Mouse (Mus musculus) kidney, postnatal 10 days (tissue): ENCODE results near the gene Grin1.
A peak's percentile ranks its signal among the peaks of the same experiment; 100 is the strongest.

Source experiments
- DNase-seq: peaks from one replicate; pipeline ENCODE4 v3.0.0; 2021; ENCODE audit warnings: mixed read lengths

Gene Grin1

DNA sequence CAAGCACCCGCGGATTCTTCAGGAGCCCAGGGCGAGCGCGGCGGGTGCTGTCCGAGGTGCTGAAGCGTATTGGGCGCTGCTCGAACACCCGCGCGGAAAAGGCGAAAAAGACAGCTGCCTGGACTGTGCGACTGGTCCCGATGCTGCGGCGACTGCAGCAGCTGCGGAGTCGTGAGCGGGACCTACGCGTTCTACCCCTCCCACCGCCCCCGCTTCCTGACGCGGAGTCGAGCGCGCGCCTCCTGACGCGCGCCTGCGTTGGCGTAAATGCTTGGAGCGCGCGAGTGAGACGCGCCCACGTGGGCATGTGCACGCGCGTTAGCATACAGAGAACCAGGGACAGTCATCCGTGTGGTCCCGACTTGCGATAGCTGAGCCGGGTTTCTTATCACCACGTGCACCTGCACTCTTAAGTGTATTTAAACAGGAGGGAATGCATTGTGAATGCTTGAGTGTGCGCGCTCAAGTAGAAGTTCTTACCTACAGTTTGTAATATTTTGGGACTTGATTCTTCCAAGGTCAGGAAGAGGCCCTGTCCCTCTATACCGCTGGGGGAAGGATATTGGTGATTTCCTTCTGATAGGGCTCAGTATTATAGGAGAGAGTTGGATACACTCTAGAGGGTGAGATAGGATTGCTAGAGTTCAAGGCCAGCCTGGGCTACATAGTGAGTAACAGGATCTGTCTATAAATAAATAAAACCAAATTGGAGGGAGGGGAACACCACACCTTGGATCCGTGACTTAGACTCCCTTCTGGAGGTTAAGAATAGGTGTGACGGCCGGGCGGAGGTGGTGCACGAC, at the start of gene Grin1:
Gene Grin1 (minus strand): TSS at position 217 of the 803 bp plus-strand sequence.
- DNase-seq, result peak; percentile 86

DNA sequence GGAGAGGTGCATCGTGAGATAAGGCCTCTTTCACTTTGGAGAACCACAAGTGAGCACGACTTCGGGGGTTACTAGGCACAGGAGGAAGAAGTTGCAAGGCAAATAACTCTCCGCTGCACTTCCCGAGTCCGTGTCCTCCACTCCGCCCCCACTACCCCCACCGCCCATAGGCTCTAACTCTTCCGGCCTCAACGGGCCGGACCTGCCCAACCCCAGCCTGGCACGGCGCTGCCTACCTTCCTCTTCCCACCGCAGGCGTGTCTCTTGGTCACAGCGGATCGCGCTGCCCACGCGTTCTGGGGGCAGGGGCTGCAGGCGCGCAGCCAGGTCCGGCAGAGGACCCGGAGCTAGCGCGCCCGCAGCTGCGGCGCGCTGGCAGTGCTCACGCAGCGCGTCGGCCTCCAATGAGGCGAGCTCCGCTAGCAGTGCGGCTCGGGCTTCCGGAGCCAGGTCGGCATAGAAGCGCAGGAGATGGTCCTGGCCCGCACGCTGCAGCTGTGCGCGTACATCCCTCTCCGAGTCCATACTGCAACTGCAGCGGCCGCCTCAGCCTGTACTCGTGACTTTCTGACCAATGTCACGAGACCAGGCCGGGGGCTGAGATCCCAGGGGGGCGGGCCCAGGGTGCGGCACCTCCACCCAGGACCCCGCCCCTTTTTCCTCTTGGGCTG, 46.2 kb upstream of the Grin1 start, which contains the start of gene Uap1l1:
Gene Uap1l1 (minus strand): TSS at position 592 of the 671 bp plus-strand sequence.
- peak; percentile 92 for DNase-seq

DNA sequence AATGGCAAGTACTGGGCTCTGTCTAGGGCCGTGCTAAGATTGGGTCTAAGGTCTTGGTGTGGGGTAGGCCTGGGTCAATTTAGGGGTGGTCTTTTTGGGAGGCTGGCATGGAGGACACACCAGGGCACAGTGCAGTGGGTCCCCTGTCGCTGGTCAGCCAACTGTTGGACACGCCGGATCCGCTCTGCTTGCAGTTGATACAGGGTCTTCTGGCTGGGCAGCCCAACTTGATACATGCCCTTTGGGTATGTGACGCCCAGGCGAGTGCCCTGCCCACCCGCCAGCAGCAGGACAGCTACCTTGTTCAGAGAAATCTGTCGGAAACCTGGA, 45.7 kb upstream of the Grin1 start:
- no peak for DNase-seq

DNA sequence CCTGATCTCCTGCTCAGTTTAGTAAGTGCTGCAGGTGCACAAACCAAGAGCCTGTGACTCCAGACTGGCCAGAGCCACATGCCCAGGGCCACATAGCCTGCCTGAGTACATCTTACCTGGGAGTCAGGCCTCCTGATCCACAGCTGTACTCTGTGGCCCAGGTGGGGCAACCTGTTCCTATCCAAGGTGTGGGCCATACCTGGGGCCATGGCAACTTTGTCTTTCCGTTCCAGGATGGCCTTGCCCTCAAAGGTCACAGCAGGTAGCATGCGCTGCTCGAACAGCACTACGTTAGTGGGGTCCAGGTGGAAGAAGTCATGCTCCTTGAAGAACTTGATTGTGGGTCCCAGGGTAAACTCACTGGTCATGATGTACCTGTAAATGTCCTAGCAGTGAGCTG, 45.3 kb upstream of the Grin1 start:
- DNase-seq, result no peak

DNA sequence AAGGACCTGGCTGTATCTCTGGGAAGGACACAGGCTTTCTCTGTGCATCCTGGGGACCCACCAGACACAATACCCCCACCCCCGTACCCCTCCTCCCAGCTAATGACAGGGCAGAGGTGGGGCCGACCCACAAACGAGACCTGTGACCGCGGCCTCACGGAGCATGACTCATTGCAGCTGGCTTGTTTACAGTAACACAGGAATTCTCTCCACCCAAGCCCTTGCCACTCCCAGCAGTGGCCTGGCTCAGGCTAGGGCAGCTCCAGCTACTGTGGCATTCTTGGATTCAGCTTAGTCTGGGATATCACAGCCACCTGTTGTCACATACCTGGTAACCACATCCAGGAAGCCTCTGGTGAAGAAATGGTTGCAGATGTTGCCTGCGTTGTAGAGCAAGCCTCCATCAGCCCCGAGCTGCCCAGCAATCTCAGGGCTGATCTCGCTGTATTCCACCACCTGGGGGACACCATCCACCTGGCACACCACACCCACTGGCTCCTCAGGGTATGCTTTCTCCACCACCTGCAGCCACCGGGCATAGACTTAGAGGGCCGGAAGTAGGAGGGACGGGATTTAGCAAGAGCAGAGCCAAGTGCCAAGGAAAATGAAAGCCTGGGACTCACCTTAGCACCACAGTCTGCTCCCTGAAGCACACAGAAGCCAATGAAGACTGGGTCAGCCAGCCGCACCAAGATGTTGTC, 44.6 kb upstream of the Grin1 start:
- DNase-seq, result peak; percentile 34

DNA sequence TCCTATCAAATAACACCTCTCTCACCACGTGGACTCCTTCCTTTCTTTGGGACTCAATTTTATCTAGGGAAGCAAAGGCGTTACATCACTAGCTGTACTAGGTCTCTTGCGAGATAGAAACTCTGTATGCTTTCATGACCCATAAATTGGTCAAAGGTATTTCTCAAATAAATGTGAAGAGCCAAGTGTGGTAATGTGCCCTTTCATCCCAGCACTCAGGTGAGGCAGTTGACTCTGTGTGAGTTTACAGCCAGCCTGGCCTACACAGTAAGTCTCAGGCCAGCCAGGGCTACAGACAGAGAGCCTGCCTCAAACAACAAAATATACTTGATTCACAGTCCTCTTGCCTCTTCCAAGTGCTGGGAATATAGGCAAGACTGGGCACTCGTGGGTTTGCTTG, 40.9 kb upstream of the Grin1 start:
- no peak for DNase-seq

DNA sequence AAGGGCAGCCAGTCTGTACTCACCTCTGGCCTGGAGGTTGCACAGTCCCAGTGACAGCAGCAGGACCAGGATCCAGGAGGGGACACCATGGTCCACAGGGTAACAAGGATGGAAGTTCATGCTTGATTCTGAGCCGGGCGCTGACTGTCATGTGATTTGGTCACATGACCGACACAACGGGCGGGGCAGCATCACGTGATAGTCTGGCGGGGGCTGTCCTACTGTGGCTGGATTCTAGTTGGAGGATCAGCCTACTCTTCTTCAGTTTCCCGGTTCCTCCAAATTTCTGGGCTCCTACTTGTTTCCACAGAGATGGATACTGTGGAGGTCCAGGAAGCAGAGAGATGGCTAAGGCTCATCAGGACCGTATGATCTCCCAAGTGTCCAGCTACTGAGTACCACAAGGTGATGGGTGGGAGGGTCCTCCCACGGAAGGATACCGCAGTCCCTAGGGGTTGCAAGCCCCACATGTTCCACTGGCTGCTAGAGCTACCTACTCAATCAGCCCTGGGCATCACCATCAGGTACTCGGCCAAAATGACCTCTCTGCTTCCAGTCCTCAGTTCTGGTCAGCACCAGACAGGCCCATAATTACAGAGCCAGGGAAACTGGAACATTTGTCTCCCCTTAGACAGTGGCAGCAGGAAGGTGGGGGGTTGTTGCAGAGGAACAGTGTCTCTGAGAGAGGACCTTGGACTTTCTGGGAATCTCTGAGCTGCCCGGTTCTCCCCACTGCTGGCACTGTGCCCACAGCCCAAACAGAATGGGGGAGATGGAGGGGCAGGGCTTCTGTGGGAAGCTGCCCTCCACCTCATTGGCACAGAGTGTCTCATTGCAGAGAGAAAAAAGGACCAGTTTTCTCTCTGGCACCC, 37.5 kb upstream of the Grin1 start, which contains the start of gene Dpp7:
Gene Dpp7 (minus strand): TSS at position 152 of the 872 bp plus-strand sequence.
- DNase-seq, result peak; percentile 89

DNA sequence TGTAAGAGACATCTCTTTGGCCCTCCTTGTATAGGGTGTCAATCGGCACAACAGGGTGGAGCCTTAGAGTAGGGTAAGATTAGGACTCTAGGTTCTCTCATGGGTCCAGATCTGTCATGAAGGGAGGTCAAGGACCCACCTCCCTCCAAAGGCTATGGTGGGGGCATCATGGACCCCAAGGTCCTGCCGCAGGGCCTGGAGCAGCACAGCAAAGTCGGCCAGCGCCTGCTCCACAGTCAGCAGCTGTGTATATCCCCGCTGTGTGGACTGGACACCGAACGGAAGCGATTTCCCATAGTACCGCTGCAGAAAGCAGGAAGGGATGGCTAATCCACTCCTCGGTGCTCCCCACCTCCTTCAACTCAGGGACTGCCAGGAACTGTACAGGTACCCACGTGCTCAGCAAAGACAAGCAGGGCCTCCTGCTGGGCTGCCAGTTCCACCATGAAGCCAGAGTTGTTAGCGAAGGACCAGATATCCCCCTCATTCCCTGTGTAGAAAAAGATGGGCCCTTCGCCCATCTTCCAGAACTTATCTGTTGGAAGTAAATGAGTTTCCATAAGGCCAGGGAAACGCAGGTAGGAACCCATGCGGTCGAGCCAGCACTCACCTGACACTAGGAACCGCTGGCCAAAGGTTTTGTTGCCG, 36.6 kb upstream of the Grin1 start:
- DNase-seq, result no peak

DNA sequence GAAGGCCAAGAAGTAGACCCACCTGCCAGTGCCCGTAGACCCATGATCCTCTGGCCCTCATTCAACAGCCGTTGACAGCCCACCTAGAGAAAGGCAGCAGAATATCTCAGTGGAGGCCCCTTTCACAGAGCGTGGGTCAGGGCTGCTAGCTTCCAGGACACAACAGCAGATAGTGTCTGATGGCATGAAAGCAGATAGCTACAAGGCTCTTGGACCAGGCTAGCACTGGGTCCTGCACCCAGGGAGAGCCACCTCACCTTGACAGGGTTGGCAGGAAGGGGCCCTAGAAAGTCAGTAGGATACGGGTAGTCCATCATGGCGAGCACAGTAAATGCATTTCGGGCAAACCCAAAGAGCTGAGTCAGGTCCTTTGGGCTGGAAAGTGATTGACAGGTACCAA, 35.2 kb upstream of the Grin1 start:
- no peak for DNase-seq

DNA sequence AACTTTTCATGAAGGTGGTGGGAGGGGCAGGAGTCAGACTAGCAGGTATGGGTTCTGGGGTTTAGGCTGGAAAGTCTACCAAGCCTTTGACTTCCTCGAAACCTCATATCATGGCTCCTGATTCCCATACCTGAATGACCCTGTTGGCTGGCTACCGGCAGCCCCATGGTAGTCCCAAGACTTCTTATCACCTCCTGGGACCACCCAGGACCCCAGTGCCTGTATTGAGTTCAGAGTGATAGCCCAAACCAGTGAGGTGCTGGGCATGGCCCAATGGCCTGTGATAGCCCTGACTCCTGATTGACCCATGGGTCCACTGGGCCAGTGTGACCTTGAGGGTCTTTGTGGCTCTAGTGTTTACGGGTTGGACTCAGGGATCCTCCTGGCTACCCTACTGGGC, 31.7 kb upstream of the Grin1 start:
- no peak for DNase-seq

DNA sequence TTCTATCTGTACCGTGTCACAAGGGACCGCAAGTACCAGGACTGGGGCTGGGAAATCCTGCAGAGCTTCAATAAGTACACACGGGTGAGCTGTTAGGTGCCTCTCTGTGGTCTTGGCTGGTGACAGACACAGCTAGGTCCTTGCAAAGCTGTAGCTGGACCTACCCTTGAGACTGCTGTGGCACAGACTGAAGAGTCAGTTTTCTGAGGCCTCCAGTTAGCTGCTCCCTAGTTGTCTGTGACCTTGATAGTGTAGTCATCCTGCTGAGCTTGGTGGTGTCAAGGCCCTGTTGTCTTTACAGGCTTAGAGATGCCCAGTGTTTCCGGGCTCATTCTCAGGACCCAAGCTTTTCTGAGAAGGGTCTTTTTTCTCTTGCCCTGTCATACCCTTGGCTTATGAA, 30.5 kb upstream of the Grin1 start:
- no peak for DNase-seq

DNA sequence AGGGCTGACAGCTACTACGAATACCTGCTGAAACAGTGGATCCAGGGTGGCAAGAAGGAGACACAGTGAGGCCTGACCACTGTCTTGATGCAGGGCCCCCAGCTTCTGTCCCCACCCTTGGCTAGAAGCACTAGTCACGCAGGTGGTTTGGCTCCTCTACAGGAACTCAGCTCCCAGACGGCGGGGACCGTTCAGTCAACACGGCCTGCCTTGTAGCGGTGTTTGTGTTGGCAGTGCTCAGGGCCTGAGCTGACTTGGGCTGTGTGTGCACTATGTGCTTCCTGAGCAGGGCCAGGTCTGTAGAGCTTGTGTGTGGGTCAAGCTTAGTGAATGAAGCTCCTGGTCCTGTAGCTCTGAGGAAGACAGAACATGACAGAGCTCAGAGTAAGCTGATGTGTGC, 29.2 kb upstream of the Grin1 start:
- DNase-seq, result no peak

DNA sequence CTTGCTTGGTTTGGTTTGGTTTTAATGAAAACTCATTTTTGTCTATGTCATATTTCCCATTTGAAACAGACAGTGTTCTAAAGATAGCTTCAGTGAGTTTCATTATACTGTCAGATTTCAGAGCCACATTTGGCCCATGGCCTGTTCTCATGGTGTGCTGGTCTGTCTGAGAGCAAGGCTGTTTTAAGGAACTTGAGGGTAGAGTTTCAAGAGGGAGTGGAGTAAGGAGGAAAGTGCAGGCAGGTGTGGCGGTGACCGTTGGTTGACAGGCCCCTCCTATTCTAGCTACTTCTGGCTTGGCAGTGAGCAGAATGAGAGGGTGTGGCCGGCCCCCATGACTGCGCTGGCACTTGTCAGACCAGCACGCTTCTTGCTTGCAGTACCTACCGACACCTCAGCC, 19.3 kb upstream of the Grin1 start:
- DNase-seq, result no peak

DNA sequence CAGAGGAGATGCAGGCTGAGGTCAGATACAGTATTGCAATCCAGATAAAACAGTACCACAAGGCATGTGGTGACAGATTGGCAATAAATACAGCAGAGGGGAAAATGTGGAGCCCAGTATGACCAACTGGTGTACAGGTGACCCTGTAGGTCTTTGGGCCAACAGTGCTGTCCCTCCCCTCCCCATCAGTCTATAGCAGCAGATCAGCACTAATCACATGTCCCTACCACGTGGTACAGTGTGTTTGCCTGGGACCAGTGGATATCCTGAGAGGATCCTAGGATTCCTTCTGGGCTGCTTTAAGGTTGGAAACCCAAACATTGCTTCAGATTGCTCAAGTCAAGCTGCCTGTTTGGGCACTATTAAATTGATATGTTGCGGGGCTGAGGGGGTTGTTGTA, 14.6 kb upstream of the Grin1 start:
- DNase-seq, result no peak

DNA sequence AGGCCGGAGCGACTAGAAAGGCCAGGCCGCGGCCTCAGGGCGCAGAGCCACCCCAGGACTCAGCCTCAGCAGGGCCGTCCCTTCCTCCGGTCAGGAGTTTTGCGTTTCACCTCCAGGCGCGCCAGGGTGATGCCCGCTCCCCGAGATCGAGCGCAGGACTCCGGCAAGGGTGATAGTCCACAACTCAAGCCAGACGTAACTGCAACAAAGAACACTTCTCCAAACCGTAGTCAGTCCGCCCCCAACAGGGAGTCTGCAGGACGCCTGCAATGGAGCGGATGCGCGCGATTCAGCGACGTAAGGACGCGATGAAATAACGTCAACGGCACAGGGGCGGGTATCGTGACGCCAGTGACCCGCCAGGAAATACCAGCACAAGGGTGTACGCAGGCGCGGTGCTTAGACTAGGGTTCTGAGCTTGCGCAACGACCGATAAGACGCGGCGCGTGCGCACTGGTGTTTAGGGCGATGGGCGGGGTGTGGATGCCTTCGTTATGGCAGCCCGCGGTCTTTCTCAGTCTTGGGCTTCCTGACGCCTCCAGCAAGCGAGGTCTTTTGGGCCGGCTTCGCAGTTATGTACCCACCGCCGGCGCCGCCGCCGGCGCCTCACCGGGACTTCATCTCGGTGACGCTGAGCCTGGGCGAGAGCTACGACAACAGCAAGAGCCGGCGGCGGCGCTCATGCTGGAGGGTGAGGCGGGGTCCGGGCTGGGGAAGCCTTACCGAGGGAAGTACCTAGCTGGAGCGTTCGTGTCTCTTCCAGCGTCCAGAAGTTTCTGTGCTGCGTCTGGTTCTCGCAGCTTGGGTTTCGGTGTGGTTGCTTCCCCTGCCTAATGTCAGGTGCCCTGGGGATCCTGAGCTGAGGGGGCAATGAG, 13.5 kb upstream of the Grin1 start, which contains the start of gene Man1b1:
Gene Man1b1 (plus strand): TSS at position 53 of the 875 bp plus-strand sequence.
- DNase-seq, result peak; percentile 100

DNA sequence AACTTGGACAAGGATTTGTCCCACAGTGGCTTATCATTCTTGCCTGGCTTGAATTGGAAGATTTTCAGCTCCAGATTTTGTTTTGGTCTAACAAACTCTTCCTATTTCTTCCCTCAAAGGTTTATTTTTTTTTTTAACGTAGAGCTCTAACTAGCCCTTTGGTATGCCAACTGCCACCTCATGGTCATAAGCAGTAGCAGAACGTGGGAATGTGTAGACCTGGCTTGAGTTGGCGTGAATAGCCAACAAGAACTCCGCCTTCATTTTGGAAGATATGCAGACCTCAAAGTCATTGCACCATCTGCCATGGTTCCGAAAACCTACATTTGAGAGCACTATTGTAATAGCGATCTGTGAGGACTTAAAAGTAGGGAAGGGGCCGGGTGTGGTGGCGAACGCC, 12.5 kb upstream of the Grin1 start:
- DNase-seq, result no peak

DNA sequence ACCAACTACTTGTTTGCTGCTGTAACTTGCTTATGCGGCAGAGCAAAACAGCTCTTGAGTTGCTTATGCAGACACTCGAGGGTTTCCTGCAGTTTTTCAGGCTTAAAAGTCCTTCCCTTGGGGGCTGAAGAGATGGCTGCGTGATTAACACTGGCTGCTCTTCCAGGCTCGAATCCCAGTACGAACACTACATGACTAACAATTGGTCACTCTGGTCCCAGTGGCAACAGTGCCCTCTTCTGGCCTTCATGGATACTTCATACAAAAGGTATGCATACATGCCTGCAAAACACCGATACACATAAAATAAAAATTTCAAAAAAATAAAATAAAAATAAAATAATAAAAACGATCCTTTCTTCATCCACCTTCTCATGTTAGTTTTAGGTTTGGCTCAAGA, 9.5 kb upstream of the Grin1 start:
- peak; percentile 62 for DNase-seq

DNA sequence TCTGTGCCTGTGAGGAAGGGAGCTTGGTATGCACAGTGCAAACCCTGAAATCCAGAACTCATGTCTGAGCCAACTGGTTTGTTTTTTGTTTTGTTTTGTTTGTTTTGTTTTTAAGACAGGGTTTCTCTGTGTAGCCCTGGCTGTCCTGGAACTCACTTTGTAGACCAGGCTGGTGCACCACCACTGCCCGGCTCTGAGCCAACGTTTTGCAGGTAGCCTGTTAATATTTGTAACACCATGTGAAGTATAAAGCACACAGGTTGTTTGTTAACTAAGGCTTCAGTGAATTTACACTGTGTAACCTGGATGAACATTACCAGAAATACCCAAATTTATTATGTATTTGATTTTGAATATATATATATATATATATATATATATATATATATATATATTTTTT, 7.0 kb upstream of the Grin1 start:
- no peak for DNase-seq

DNA sequence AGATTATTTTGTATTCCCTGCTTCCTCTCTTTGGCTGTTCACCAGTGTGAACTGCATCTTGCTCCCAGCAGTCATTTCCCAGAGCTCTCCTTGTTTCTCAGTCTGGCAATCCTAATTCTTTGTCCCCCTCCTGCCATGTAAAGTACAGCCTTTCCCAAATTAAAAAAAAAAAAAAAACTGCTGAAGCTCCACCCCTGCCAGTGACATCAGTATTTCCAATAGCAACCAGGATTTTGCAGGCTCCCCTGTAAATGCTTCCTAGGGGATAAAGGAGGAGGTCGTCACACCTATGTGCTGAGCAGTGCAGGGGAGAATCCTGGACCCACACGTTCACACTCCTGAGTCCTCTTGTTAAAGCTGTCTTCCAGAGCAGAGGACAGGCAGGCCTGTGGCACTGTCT, 1.1 kb upstream of the Grin1 start:
- no peak for DNase-seq

DNA sequence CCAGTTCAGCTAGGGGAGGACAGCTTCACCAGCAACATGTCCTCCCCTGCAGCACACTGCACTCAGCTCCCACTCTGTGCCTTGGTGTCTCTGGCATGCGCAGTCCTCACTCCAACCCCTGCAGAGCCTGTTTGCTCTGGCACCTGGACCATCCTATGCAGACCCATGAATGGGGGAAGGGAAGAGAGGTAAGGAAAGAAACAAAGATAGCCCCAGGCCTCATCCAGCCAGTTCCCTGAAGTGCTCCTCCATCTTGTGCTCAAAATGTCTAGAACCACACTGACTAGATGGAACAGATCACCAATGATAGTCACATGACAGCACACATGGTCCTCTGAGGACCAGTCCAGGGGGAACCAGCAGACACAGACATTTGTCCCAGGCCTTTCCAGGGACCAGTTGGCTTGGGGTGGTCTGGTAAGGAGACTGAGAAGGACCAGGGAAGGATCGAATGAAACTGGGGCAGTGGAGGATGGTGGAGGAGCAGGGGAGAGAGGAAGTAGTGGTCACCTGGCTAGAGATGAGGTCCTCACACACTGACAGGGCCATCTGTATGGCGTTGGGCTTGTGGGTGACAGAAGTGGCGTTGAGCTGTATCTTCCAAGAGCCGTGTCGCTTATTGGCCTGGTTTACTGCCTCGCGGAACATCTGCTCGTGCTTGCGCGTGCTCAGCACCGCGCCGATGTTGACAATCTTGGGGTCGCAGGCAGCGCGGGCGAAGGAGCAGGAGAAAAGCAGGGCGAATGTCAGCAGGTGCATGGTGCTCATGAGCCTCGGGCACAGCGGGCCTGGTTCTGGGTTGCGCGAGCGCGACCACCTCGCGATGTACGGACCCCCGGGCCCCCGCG, 644 bp downstream of the Grin1 start:
- no peak for DNase-seq
